27 mouse cellular contexts compared by ENCODE assay signal in genomic region chr14:27017936-27018335, GRCm38 (mm10). TPM values are rescaled to one million over a fixed set of nuclear protein-coding genes. Genes with fewer than 3 reads are reported as not detected.
DNase-seq lines count a peak whose midpoint lies in the region; ATAC-seq and TF ChIP-seq lines count a peak whose summit lies in the region.
"Had no signal": no experiment of that assay in that cellular context is flagged by ENCODE, and none has a peak within 500 bp of the region (broad histone marks: within the 10 kb centered on the region; RNA-seq: fewer than 3 reads in every experiment).

No protein-coding gene starts in this region.

- no peak for TF ChIP-seq CTCF in CH12.LX (conservative IDR thresholded peaks at IDR 0.05 in 1 of 2, IDR thresholded peaks at IDR 0.05 in 1 of 2; ENCODE audit: low read depth in 2 of 2, low read length in 2 of 2)

- TF ChIP-seq POLR2A in CH12.LX (IDR thresholded peaks at IDR 0.05; ENCODE audit: low read depth, low read length): no peak

- H3K9ac ChIP-seq in CH12.LX (ENCODE audit: insufficient read depth, low read depth): no peak overlapping the region

- TF ChIP-seq EP300 in CH12.LX (IDR thresholded peaks at IDR 0.05; ENCODE audit: low read length): peak; percentile 56

- dilution Hi-C loops in CH12.LX (cut with MboI; ENCODE audit: extremely low pct_ligation_motif_present, extremely low pct_unique_long_range_greater_than_20kb, low sequenced_read_pairs): no loop called here

- H3K4me2 ChIP-seq in CH12.LX (ENCODE audit: insufficient read depth, low read depth, poor library complexity, severe bottlenecking): no peak overlapping the region

- no peak overlapping the region for H3K4me3 ChIP-seq in CH12.LX (replicated peaks in 1 of 3; ENCODE audit: low read depth in 2 of 3, low read length in 2 of 3, poor library complexity in 1 of 3)

- peak; percentile 40; the same call in 1 of the 2 replicates for ATAC-seq in granulocyte monocyte progenitor cell, adult 5-6 weeks (replicated peaks; ENCODE audit: poor library complexity, severe bottlenecking)
- no peak for ATAC-seq in megakaryocyte-erythroid progenitor cell, adult 5-6 weeks (replicated peaks; ENCODE audit: low FRiP score, low TSS enrichment, poor library complexity, severe bottlenecking)
- ATAC-seq: activated CD4-positive, CD25-positive, alpha-beta regulatory T cell, adult 4 months; CD4-positive, CD25-positive, alpha-beta regulatory T cell, adult 4 months; Patski had no signal

- no peak overlapping the region for H3K27ac ChIP-seq in CH12.LX (ENCODE audit: insufficient read depth, low read depth)

- no peaks in the 10 kb centered on the region for H3K79me2 ChIP-seq in CH12.LX (replicated peaks; ENCODE audit: control insufficient read depth, extremely low read depth, insufficient read depth, poor library complexity, severe bottlenecking)

- H3K27me3 ChIP-seq in CH12.LX (replicated peaks): no peaks in the 10 kb centered on the region
- no peaks in the 10 kb centered on the region for H3K27me3 ChIP-seq in splenic B cell, adult 2 months (ENCODE audit: control insufficient read depth, insufficient read depth, low read length, poor library complexity, severe bottlenecking)
- H3K27me3 ChIP-seq: Patski had no signal

- no peak for TF ChIP-seq RAD21 in CH12.LX (IDR thresholded peaks at IDR 0.05; ENCODE audit: low read depth, low read length)

- in situ Hi-C loops in CH12.LX (cut with MboI; ENCODE audit: low pct_ligation_motif_present, low pct_unique_long_range_greater_than_20kb, low sequenced_read_pairs): loop anchor here (25.0 kb wide), 1 partner anchor 531 kb away; no protein-coding TSS in a partner anchor

- H3K4me1 ChIP-seq in CH12.LX (ENCODE audit: control insufficient read depth in 1 of 2, insufficient read depth in 2 of 2): peaks cover 3 to 7% of the 10 kb centered on the region in 2 experiments; a peak in 3 of 4 replicates

- no peaks in the 10 kb centered on the region for H3K36me3 ChIP-seq in CH12.LX (replicated peaks in 1 of 2; ENCODE audit: control insufficient read depth in 1 of 2, insufficient read depth in 1 of 2, low read length in 1 of 2)
- H3K36me3 ChIP-seq in splenic B cell, adult 2 months (ENCODE audit: control insufficient read depth, insufficient read depth, low read length, poor library complexity, severe bottlenecking): no peaks in the 10 kb centered on the region
- H3K36me3 ChIP-seq: G1E had no signal

- peaks cover 2% of the 10 kb centered on the region for H3K9me3 ChIP-seq in CH12.LX (replicated peaks; ENCODE audit: low read length)
- H3K9me3 ChIP-seq: G1E had no signal

- DNase-seq in A20 (ENCODE audit: low read depth, low spot score) (peak; percentile 55), CH12.LX (ENCODE audit: extremely low read depth) (peak; percentile 24)
- peak; percentile 60 for DNase-seq in splenic B cell, adult 2 months (ENCODE audit: low read depth, low spot score)
- no peak for DNase-seq in heart, adult 11 months
- no peak for DNase-seq in adrenal gland, postnatal 4 days (ENCODE audit: low spot score in 2 of 2)
- no peak for DNase-seq in thymus, postnatal 10 days (ENCODE audit: low spot score in 2 of 2)
- DNase-seq: adrenal gland, adult 2 months; adrenal gland, adult 8-10 months; adrenal gland, postnatal 10 days; adrenal gland, postnatal 14 days; adrenal gland, postnatal 25 days; adrenal gland, postnatal 36 days; B cell, adult 2 months; cerebellum, adult 11 months; cerebellum, adult 11-12 months; cerebellum, adult 18-20 months; cerebellum, adult 2 months; cerebellum, adult 8-10 months had no signal

TF ChIP-seq in CH12.LX, 34 proteins besides CTCF, POLR2A, EP300 and RAD21:
- no peak for TF ChIP-seq PAX5 (IDR thresholded peaks at IDR 0.05; ENCODE audit: low read length)
- no peak for TF ChIP-seq NELFE (IDR thresholded peaks at IDR 0.05; ENCODE audit: low read depth, low read length)
- peak; percentile 39; the same call in 1 of the 2 replicates for TF ChIP-seq BHLHE40 (IDR thresholded peaks at IDR 0.05; ENCODE audit: low read depth, low read length)
- no peak for TF ChIP-seq CHD2 (IDR thresholded peaks at IDR 0.05; ENCODE audit: low read length)
- peak; percentile 75 for TF ChIP-seq IRF4 (IDR thresholded peaks at IDR 0.05; ENCODE audit: low read depth, low read length)
- TF ChIP-seq JUND (conservative IDR thresholded peaks at IDR 0.05; ENCODE audit: low read depth, low read length): no peak

RNA-seq across cellular contexts. Expression of gene Il17rd, which starts 20.8 kb away (rescaled TPM):
- total RNA-seq in CH12.LX (2012; rRNA removed): 0.04 TPM in 2 replicates
- 0.03 and 0.08 TPM in 2 replicates for total RNA-seq in CH12.LX (2014; rRNA removed)
- polyA plus RNA-seq in CH12.LX (2012; ENCODE audit: insufficient read length, low read depth): 0.04 and 0.09 TPM in 2 replicates
- total RNA-seq in granulocyte monocyte progenitor cell, adult 5-6 weeks (2014; fragmentation: Nextera tagmentation): not detected in 2 replicates
- not detected in 2 replicates for total RNA-seq in granulocyte monocyte progenitor cell, adult 5-6 weeks (2017)
- total RNA-seq in megakaryocyte-erythroid progenitor cell, adult 5-6 weeks (2014; fragmentation: Nextera tagmentation): 1.2 TPM in 1 of 2 replicates, not detected in the other
- not detected in 2 replicates for total RNA-seq in megakaryocyte-erythroid progenitor cell, adult 5-6 weeks (2017)
- 10 to 100 TPM in 1 of 2 experiments, 1 to 10 TPM in 1; 7.1 to 10.1 TPM for total RNA-seq in adrenal gland, postnatal 4 days (2021)
- polyA plus RNA-seq: G1E had no signal

RNA-seq across cellular contexts. Expression of gene Hesx1, which starts 23.7 kb away (rescaled TPM):
- total RNA-seq in CH12.LX (2012; rRNA removed) (1.9 and 2.2 TPM in 2 replicates), CH12.LX (2014; rRNA removed) (3.6 and 3.9 TPM in 2 replicates)
- polyA plus RNA-seq in CH12.LX (2012; ENCODE audit: insufficient read length, low read depth): 3.4 and 4.3 TPM in 2 replicates
- total RNA-seq in granulocyte monocyte progenitor cell, adult 5-6 weeks (2014; fragmentation: Nextera tagmentation): 2.3 TPM in 1 of 2 replicates, not detected in the other
- 1.9 and 2.4 TPM in 2 replicates for total RNA-seq in granulocyte monocyte progenitor cell, adult 5-6 weeks (2017)
- not detected in 2 replicates for total RNA-seq in megakaryocyte-erythroid progenitor cell, adult 5-6 weeks (2014; fragmentation: Nextera tagmentation)
- total RNA-seq in megakaryocyte-erythroid progenitor cell, adult 5-6 weeks (2017): not detected in 2 replicates
- total RNA-seq in adrenal gland, postnatal 4 days (2021): under 1 TPM; 0.42 to 0.73 TPM
- total RNA-seq: adrenal gland, adult 18-20 months; adrenal gland, adult 2 months; adrenal gland, postnatal 14 days; adrenal gland, postnatal 36 days; G1E; MEL had no signal
- polyA plus RNA-seq: adrenal gland, adult 2 months; C2C12; cerebellum, adult 2 months; G1E; Patski had no signal

RNA-seq across cellular contexts. Expression of gene Appl1, which starts 46.9 kb away (rescaled TPM):
- total RNA-seq in CH12.LX (2012; rRNA removed) (8.0 and 9.0 TPM in 2 replicates), CH12.LX (2014; rRNA removed) (11.0 and 12.6 TPM in 2 replicates)
- 11.9 and 14.7 TPM in 2 replicates for polyA plus RNA-seq in CH12.LX (2012; ENCODE audit: insufficient read length, low read depth)
- total RNA-seq in granulocyte monocyte progenitor cell, adult 5-6 weeks (2014; fragmentation: Nextera tagmentation): 26.0 and 30.7 TPM in 2 replicates
- total RNA-seq in granulocyte monocyte progenitor cell, adult 5-6 weeks (2017): 24.1 and 37.1 TPM in 2 replicates
- 5.2 and 12.7 TPM in 2 replicates for total RNA-seq in megakaryocyte-erythroid progenitor cell, adult 5-6 weeks (2014; fragmentation: Nextera tagmentation)
- total RNA-seq in megakaryocyte-erythroid progenitor cell, adult 5-6 weeks (2017): 12.6 and 14.8 TPM in 2 replicates
- 10 to 100 TPM; 40.5 to 44.4 TPM for total RNA-seq in adrenal gland, postnatal 4 days (2021)

Comparison
In these comparisons a context has a peak if more than half of its experiments do, and no peak if none do; other contexts are left out.
1. DNase-seq: peak in A20 (single experiment), CH12.LX (single experiment) and splenic B cell, adult 2 months (single experiment); none in heart, adult 11 months (single experiment), adrenal gland, postnatal 4 days (0 of 2) and thymus, postnatal 10 days (0 of 2).